Mouse (Mus musculus) spleen, adult 2 months (tissue): ENCODE measurements at regions not wholly inside any gene's neighbourhood (a gene's known extent, or its start where the extent isn't known, plus 50 kb on each side); places are given as distances from the start of the nearest gene placed in this dataset.

ENCODE experiments used
- CTCF ChIP-seq: fragments of 200-500 bp; IDR thresholded peaks from 2 replicates; pipeline ENCODE4 v1.5.1; 2011; ENCODE audit warnings: mild to moderate bottlenecking, inconsistent platforms; ENCODE audit not compliant: insufficient read depth, insufficient read length, insufficient replicate concordance; ENCODE audit errors: extremely low read depth
- POLR2A ChIP-seq: fragments of 200-500 bp; IDR thresholded peaks from 2 replicates; pipeline ENCODE4 v1.6.1; 2011; ENCODE audit warnings: low read depth, low read length, inconsistent platforms

DNA sequence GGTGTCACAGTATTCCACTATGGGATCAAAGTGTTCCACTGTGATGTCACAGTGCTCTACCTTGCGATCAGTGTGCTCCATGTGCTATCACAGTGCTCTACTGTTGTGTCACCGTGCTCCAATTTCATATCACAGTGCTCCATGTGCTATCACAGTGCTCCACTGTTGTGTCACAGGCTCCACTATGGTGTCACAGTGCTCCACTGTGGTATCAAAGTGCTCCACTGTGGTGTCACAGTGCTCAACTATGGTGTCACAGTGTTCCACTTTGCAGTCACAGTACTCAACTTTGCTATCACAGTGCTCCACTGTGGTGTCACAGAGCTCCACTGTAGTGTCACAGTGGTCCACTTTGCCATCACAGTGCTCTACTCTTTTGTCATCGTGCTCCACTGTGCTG lies 79.9 kb upstream of the Trpm1 start:
- TF ChIP-seq POLR2A: no peak
- TF ChIP-seq CTCF: no peak
